Mouse (Mus musculus) small intestine, adult 2 months (tissue): ENCODE measurements around the gene Cfap221.

ENCODE experiments used
- CTCF ChIP-seq: fragments of 200-500 bp; IDR thresholded peaks from 2 replicates; pipeline ENCODE4 v1.5.1; 2012; ENCODE audit warnings: low read depth, mild to moderate bottlenecking, control low read depth, inconsistent platforms, low read length, moderate library complexity, mixed read lengths; ENCODE audit not compliant: insufficient replicate concordance, insufficient read length; ENCODE audit errors: extremely low read depth
- POLR2A ChIP-seq: fragments of 200-500 bp; IDR thresholded peaks from 2 replicates; pipeline ENCODE4 v1.6.1; 2012; ENCODE audit warnings: low read depth, mild to moderate bottlenecking, control low read depth, inconsistent platforms, low read length, moderate library complexity

GRCm38 (mm10) chr1:120020322-120020897 lies 23.4 kb upstream of the Cfap221 start:
- no peak for TF ChIP-seq CTCF
- TF ChIP-seq POLR2A = no peak
